Mouse (Mus musculus) NIH3T3 (cell line): ENCODE results near the gene Atp5g2.
A peak's percentile ranks its signal among the peaks of the same experiment; 100 is the strongest.

Experiments used
- DNase-seq: peaks from one replicate; pipeline ENCODE4 v3.0.0-alpha.2; 2012; ENCODE audit warnings: low read depth

The Atp5g2 gene

GRCm38 (mm10) chr15:102669571-102669970 lies 2.6 kb downstream of the Atp5g2 start:
- no peak for DNase-seq

DNA sequence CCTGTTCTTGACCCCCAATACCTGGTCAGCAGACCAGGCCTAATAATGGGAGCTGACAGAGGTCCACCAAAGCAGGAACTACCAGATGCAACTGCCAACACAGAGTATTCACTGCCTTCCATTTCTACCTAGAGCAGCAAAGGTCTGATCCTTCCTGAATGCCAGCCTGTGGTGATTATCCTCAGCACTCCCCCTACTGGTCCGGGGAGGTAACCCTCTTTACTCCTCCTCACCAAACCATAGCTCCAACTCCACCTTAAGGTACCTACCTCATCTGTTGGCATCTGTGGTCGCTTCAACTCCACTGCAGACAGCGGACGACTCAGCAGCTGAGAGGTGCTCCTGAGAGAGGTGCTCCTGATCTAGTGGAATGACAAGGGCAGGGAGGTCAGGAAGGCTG lies 6.7 kb downstream of the Atp5g2 start:
- peak; percentile 86 for DNase-seq

- no peak for DNase-seq
These were observed 8.3 kb downstream of the Atp5g2 start for GRCm38 (mm10) chr15:102663825-102664224.

DNA sequence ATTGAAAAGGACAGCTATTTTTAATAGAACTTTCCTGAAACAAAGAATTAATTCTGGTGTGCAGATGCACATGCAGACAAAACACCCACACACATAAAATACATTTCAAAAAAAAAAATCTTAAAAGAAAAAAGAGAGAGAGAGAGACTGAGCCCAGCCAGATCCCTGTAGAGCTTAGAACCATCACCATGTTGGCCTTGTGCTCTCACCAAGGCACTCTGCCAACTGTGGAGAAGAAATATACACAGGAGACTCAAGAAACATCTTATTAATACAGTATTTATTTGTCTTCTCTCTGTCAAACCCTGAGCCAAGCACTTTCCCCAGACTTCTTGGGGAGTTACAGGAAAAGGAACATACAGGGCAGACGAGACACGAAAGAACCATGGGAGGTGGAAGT lies 9.6 kb downstream of the Atp5g2 start:
- peak; percentile 59 for DNase-seq

- peak; percentile 82 for DNase-seq
These were observed 14.2 kb downstream of the Atp5g2 start for GRCm38 (mm10) chr15:102657926-102658381.

DNA sequence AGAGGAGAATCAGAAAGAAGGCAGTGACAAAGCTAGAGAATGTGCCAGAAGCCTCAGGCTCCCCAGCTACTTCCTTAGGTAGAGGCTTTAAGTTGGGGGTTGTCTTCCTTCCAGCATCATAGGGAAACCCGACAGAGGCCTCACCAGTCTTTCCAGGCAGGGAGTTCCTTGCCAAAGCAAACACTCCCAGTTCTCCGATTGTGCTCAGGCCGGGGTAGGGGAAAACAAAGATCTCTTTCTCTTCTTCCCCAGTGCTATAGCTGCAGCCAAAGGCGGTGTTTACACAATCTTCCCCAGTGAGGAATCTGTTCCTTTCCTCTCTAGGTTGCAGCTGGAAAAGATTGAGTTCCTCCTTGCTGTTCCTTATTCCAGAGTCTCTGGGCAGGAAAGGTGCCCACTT lies 15.5 kb downstream of the Atp5g2 start:
- peak; percentile 94 for DNase-seq

DNA sequence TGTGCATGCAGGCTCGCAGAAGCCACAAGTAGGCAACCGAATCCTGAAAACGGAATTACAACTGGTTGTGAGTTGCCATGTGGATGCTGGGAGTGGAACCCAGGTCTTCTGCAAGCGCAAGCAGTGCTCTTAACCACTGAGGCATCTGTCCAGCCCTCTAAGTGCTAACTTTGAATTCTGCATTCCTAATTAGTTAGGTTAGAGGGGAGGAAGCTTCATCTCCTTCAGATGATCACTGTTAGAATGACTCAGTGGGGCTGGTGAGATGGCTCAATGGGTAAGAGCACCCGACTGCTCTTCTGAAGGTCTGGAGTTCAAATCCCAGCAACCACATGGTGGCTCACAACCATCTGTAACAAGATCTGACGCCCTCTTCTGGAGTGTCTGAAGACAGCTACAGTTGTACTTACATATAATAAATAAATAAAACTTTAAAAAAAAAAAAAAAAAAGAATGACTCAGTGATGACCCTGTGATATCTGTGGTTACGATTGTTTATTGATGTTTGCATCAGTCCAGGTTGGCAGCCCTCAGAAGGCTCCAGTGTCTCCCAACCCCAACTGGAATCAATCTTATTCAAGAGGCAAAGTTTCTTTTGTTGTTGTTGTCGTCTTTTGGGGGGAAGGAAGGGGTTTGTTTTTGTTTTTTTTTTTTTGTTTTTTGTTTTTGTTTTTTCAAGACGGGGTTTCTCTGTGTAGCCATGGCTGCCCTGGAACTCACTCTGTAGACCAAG lies 20.1 kb downstream of the Atp5g2 start:
- peak; percentile 64 for DNase-seq

- peak; percentile 63 for DNase-seq
These were observed 21.0 kb downstream of the Atp5g2 start for GRCm38 (mm10) chr15:102651107-102651506.

DNA sequence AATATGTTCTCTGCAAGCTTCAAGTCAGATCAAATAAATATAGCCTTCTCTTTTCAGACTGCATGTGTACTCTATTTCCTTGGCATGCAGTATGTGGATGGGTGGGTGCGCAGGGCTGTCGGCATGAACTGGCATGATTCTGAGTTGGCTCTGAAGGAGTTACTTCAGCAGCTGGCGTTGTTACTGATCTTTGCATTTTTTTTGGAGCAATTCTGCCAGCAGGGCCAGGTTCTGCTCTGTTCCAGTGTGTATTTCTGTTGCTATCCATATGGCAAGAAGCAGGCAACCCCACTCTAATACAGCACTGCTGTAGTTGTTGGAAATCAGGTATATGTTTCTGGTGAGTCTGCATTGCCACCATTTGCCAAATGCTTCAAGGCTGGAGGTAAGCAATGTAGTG lies 36.3 kb downstream of the Atp5g2 start:
- no peak for DNase-seq

DNA sequence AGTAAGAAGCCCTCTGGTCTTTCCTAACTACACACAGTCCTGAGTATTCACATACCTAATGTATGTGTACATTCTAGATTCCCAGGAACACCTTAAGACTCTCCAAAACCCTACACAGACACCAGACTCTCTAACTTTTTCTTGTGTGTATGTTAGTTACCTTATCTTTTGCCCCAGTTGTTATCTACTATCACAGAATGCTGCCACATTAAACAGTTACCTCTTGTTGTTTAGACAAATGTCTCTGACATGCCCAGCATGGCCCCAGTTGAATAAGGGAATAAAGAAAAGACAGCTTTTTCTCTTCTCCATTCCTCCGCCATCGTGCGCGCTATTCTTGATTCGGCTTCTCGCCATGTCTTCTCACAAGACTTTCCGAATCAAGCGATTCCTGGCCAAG lies 37.5 kb downstream of the Atp5g2 start:
- no peak for DNase-seq

DNA sequence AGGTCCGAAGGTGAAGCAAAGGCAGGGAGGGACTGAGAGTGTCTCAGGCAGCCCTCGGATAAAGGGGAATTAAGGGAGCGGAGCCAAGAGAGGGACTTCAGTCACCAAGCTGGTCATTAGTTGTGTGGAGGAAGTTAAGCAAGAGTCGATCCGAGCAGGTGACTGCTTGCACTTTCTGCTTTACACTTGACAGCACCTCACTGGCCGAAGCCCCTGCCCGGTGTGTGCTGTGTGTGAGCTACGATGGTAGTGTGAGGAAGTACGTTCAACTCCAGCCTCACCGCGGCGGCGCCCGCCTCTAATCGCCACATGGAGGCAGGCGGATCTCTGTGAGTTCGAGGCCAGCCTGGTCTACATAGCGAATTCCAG lies 46.5 kb downstream of the Atp5g2 start:
- DNase-seq = no peak

DNA sequence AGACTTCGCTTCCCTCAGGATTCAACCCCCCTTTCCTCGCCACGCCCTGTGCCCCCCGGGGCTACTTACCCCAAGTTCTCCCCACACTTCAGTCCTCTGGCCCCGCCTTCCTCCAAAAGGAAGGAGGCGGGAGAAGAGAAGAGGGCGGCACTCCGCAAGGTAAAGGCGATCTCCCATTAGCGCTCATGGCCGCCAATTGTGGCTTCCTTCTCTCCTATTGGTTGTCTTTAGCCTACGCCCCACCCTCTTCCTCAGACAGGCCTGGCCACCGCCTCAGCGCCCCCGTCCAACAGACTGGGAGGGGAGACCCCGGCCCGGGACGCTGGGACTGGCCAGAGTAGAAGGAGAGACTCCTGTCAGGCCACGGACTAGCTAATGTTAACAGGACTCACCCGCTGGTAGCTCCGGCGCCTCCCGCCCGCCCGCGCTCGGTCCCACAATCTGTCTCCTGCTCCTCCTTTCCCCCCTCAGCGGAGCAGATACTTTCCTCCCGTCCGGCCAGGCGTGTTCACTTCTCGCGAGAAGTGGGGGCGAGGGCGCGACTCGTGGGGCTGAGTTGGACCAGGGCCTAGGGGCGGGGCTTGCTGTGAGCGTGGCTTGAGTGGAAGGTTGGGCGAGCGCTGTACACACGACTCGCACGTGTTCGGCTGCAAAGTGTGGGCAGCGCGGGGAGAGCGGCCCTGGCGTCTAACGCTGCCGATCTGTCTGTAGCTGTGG lies 47.0 kb downstream of the Atp5g2 start, which contains the start of the genes Gm28047 and Atf7:
Gm28047 (minus strand) TSS at position 98 of the 717 bp plus-strand sequence.
Atf7 (minus strand) TSS at position 495 of the 717 bp plus-strand sequence.
- peak; percentile 100 for DNase-seq

- peak; percentile 50 for DNase-seq
These were observed 47.7 kb downstream of the Atp5g2 start for GRCm38 (mm10) chr15:102624291-102624969.

- peak; percentile 51 for DNase-seq
These were observed 49.0 kb downstream of the Atp5g2 start for GRCm38 (mm10) chr15:102623121-102623520.

DNA sequence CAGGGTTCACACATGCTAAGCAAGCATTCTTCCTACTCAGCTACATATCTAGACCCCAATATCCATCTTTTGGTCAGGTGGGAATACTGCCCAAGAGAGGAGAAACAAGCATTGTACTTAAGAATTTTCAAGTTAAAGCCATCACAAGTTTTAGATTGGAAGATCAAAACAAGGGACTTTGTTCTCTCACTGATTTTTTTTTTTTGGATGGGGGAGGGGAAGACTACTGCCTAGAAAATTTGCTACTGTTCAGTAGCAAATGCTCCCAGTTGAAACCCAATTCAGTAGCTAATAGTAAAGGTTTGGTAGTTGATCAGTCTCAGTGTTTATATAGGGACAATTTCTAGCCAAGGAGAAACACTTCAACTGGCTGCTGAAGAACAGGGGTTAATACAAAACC lies 49.6 kb downstream of the Atp5g2 start:
- no peak for DNase-seq

DNA sequence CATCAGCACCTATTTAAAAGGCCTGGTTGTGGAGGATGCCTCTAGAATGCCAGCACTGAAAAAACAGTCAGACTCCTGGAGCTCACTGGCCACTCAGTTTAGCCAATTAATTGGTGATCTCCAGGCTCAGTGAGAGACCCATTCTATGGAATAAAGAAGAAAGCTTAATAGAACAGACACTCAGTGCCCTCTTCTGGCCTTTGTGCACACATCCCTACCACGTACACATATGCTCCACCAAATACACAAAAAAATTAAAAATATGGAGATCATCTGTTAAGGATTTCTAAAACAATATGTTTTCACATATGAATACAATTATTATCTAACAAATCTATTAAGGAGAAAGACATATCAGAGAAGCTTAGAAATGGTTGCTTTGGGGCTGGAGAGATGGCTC lies 51.4 kb downstream of the Atp5g2 start:
- no peak for DNase-seq

DNA sequence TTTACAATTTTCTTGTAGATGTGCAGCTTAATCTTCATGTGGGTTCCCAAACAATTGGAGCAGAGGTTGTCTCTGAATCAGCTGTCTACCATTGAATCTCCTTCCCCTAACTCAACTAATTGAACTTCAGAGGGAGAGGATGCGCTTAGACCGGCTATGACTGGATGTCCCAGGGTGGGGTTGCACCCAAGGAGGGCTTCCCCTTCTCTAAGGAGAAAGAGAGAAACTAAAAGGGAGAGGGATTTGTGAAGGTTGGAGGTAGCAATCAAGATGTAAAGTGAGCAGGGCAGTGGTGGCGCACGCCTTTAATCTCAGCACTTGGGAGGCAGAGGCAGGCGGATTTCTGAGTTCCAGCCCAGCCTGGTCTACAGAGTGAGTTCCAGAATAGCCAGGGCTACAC lies 52.7 kb downstream of the Atp5g2 start:
- DNase-seq = no peak

GRCm38 (mm10) chr15:102617654-102618053 lies 54.5 kb downstream of the Atp5g2 start:
- no peak for DNase-seq

DNA sequence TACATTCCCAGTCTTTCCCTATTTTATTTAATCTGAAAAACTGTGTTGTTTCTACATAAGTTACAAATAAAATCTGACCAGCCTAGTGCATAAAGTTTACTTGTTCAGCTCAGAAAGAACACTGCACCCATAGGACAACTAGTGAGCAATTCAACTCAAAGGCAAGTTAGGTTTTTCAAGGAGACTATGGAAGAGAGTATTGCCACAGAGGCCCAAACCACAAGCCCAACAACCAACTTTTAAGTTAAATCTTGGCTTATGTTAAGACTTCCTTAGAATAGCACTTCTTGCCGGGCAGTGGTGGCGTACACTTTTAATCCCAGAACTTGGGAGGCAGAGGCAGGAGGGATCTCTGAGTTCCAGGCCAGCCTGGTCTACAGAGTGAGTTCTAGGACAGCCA lies 56.0 kb downstream of the Atp5g2 start:
- DNase-seq = no peak

DNA sequence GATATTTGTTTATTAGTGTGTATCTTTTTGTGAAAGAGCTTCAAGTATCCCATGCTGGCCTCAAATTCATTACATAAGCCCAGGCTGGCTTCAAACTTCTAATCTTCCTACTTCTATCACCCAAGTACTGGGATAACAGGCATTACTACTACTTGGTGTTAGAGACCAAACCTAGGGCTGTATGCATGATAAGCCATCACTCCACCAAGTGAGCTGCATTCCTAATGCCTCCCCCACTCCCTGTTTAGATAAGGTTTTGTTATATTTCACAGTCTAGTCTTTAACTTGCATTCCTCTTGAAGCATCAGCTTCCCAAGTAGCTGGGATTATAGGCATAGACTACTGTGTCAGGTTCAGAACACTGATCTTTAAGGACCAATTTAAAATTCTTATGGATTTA lies 57.9 kb downstream of the Atp5g2 start:
- no peak for DNase-seq

DNA sequence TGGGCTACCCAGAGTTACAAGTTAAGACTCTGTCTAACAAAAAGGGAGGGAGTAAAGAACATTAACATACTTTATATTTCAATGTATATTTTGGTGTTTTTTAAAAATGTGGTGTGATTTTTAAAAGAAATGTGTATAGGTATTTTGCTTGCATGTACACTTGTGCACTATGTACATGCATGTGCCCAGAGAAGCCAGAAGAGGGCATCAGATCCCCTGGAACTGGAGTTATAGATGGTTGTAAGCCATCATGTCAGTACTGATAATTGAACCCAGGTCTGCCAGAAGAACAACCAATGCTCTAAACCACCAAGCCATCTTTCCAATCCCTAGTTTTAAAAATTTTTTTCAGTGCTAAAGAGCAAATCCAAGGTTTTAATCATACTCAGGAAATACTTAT lies 59.2 kb downstream of the Atp5g2 start:
- no peak for DNase-seq
